Mouse (Mus musculus): ENCODE data around the gene Tmtc2. TPM values are rescaled to one million over a fixed set of nuclear protein-coding genes. Genes with fewer than 3 reads are reported as not detected.
A peak's percentile ranks its signal among the peaks of the same experiment; 100 is the strongest.

The Tmtc2 gene
- polyA plus RNA-seq, 1 experiment from 2014 or later = 9.6 TPM

GRCm38 (mm10) chr10:105535848-105536247, 38.4 kb downstream of the Tmtc2 start:
- no peak overlapping the region for H3K9ac ChIP-seq (ENCODE audit: low read length)
- H3K27me3 ChIP-seq (ENCODE audit: control insufficient read depth, insufficient read depth, low read length) = no peaks in the 10 kb centered on the region
- no peak overlapping the region for H3K4me2 ChIP-seq (ENCODE audit: low read depth, low read length)
- H3K4me3 ChIP-seq (replicated peaks; ENCODE audit: low read length) = no peak overlapping the region
- no peak overlapping the region for H3K27ac ChIP-seq (ENCODE audit: low read length)
- no peaks in the 10 kb centered on the region for H3K36me3 ChIP-seq (ENCODE audit: control insufficient read depth, insufficient read depth, low read length)
- ATAC-seq (ENCODE audit: insufficient read depth, low FRiP score) = no peak
- no peaks in the 10 kb centered on the region for H3K9me3 ChIP-seq (replicated peaks; ENCODE audit: control insufficient read depth, low read length)
- H3K4me1 ChIP-seq (ENCODE audit: control insufficient read depth, insufficient read depth, low read length) = peaks cover 5% of the 10 kb centered on the region; the same call in 1 of the 2 replicates

DNA sequence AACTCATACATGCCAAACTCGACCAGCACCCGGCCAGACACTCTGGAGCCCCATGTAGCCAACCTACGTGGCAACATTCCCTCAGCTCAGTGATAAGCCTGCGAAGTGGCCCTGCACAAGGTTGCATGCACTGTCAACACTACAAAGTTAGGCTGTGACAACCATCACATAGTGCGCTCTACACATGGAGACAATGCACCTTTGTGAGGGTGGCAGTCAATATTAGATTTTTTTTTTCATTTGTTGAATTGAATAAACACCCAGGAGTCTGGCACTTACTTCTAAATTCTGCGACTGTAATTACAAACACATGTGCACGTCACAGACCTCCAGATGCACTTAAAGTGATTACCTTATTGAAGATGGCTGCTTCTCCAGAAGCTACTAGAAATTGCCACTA, 41.5 kb downstream of the Tmtc2 start:
- Histone ChIP-seq H3K27me3 (ENCODE audit: control insufficient read depth, insufficient read depth, low read length) (no peaks in the 10 kb centered on the region), H3K4me2 (ENCODE audit: low read depth, low read length) (no peak overlapping the region), H3K9ac (ENCODE audit: low read length) (no peak overlapping the region), H3K4me3 (replicated peaks; ENCODE audit: low read length) (no peak overlapping the region), H3K4me1 (ENCODE audit: control insufficient read depth, insufficient read depth, low read length) (peaks cover 5% of the 10 kb centered on the region; the same call in 1 of the 2 replicates), H3K27ac (ENCODE audit: low read length) (no peak overlapping the region; the same call in 1 of the 2 replicates), H3K9me3 (replicated peaks; ENCODE audit: control insufficient read depth, low read length) (no peaks in the 10 kb centered on the region), H3K36me3 (ENCODE audit: control insufficient read depth, insufficient read depth, low read length) (no peaks in the 10 kb centered on the region)
- ATAC-seq (ENCODE audit: insufficient read depth, low FRiP score) = peak; percentile 56; the same call in 1 of the 2 replicates
- WGBS = 67% methylated on average over 7 of the region's 7 CpGs

DNA sequence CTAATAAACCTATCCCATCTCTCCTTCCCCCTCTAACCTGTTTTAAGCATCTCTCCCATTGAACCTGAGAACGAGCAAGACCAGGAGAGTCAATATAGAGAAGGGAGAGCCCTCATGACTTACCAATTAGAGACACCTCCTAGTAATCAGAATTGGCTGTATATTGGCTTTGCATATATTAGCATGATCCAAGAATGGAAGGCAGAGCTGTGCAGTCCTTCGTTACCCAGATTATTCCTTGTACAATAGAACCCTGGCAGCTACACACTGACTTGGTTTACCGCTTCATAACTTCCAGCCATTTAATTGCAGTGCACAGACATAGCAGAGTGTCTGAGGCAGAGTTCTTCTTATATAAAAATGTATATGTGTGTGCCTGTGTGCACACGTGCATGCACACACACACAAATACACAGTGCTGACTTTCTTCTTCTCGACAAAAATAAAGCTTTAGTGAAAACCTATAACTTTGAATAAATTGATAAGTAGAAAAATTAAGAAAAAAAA, 42.2 kb downstream of the Tmtc2 start:
- 85% methylated on average over 5 of the region's 5 CpGs for WGBS
- Histone ChIP-seq H3K4me1 (ENCODE audit: control insufficient read depth, insufficient read depth, low read length) (peaks cover 4% of the 10 kb centered on the region; the same call in 1 of the 2 replicates), H3K4me2 (ENCODE audit: low read depth, low read length) (no peak overlapping the region), H3K9me3 (replicated peaks; ENCODE audit: control insufficient read depth, low read length) (no peaks in the 10 kb centered on the region), H3K9ac (ENCODE audit: low read length) (no peak overlapping the region), H3K27me3 (ENCODE audit: control insufficient read depth, insufficient read depth, low read length) (no peaks in the 10 kb centered on the region), H3K27ac (ENCODE audit: low read length) (peak overlapping the region; percentile 35), H3K4me3 (replicated peaks; ENCODE audit: low read length) (no peak overlapping the region), H3K36me3 (ENCODE audit: control insufficient read depth, insufficient read depth, low read length) (no peaks in the 10 kb centered on the region)
- no peak for ATAC-seq (ENCODE audit: insufficient read depth, low FRiP score)

DNA sequence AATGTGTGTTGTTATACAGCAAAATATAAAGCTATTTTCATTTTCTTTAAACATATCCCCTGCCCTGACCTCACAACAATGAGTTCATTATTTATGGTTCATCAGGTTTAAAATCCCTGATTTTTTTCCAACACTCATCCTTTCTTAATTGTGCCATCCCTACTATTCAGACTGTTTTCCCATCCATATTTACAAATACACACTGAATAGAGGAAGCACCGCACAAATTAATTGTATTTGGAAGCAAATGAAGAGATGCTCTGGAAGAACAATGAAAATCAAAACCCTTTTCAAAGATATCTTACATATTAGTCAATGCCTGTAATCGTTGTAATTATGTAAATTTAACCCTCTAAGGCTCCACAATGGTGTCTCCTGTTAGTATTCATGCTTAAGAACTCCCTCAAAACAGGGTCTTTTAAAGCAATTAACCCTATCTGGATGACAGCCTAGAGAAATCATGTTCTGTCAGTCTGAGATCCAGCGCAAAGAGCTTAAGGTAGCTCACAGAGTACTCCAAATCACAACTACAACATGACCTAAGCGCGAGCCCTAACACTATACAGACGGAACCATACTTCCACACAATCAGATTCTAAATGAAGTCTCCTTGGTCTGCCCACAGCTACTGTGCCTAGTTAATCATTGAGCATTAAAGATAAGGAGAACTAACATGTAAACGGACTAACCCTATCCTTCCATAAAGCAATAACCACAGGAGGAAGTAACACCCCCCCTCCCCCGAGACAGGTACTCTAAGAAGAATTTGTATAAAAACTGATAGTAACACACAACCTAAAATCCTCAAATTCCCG, 43.0 kb downstream of the Tmtc2 start:
- H3K27ac ChIP-seq (ENCODE audit: low read length) = peak overlapping the region; percentile 72
- no peak overlapping the region for H3K9ac ChIP-seq (ENCODE audit: low read length)
- H3K27me3 ChIP-seq (ENCODE audit: control insufficient read depth, insufficient read depth, low read length) = no peaks in the 10 kb centered on the region
- 0 out of 2 replicates have a peak overlapping the region, but pooled peaks have one; percentile 32 for H3K4me2 ChIP-seq (ENCODE audit: low read depth, low read length)
- no peaks in the 10 kb centered on the region for H3K9me3 ChIP-seq (replicated peaks; ENCODE audit: control insufficient read depth, low read length)
- 63% methylated on average over 9 of the region's 9 CpGs for WGBS
- peaks cover 2% of the 10 kb centered on the region; the same call in 1 of the 2 replicates for H3K4me1 ChIP-seq (ENCODE audit: control insufficient read depth, insufficient read depth, low read length)
- H3K4me3 ChIP-seq (replicated peaks; ENCODE audit: low read length) = no peak overlapping the region
- ATAC-seq (ENCODE audit: insufficient read depth, low FRiP score) = peak; percentile 89
- no peaks in the 10 kb centered on the region for H3K36me3 ChIP-seq (ENCODE audit: control insufficient read depth, insufficient read depth, low read length)

DNA sequence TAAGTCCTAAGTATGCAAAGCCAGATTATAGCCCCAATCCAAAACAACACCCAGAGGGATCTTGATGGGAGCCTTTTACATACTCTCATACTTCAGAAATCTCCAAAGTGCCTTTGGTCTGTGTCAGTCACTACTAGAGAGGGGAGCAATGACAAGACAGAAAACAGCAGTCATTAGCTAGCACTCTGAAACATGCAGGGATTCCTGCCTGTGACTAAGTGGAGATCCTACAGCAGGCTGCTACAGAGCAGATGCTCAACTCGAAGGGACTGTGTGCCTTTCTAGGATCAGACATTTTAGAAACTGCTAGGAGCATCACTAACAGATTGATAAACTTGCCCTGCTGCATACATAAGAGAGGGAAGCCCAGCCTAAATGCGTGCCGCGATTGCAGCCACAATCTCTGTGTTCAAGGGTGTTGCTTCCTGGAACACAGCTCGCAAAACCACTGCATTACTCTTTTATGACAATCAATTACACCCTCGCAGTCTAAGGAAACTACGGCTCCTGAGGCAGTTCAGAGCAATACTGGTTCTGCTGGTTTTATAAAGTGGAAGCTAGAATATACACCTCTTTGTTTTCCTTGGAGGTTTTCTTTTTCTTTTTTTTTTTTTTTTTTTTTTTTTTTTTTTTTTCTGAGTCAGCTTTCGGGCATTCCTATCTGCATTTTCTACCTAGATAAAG, 50.7 kb downstream of the Tmtc2 start:
- H3K36me3 ChIP-seq (ENCODE audit: control insufficient read depth, insufficient read depth, low read length) = no peaks in the 10 kb centered on the region
- WGBS = 25% methylated on average over 8 of the region's 8 CpGs
- ATAC-seq (ENCODE audit: insufficient read depth, low FRiP score) = peak; percentile 92
- H3K27me3 ChIP-seq (ENCODE audit: control insufficient read depth, insufficient read depth, low read length) = no peaks in the 10 kb centered on the region
- H3K4me2 ChIP-seq (ENCODE audit: low read depth, low read length) = peak overlapping the region; percentile 40
- H3K9me3 ChIP-seq (replicated peaks; ENCODE audit: control insufficient read depth, low read length) = no peaks in the 10 kb centered on the region
- peak overlapping the region; percentile 91 for H3K27ac ChIP-seq (ENCODE audit: low read length)
- H3K9ac ChIP-seq (ENCODE audit: low read length) = 0 out of 2 replicates have a peak overlapping the region, but pooled peaks have one; percentile 31
- no peak overlapping the region for H3K4me3 ChIP-seq (replicated peaks; ENCODE audit: low read length)
- H3K4me1 ChIP-seq (ENCODE audit: control insufficient read depth, insufficient read depth, low read length) = peaks cover 24% of the 10 kb centered on the region

DNA sequence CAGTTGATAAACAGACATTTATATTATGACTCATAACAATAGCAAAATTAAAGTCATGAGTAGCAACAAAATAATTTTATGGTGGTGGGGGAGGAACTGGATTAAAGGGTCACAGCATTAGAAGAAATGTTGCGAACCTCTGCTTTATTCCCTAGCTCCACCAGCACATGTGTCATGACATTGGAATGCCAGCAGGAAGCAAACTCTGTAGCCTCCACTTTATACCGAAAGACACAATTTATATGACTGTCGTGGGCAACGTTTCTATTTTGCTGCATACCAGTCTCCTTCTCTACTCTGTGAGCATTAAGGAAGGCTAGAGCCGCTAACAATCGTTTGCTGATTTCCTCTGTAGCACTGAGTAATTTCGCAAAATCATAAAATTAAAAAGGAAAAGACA, 51.8 kb downstream of the Tmtc2 start:
- Histone ChIP-seq H3K9ac (ENCODE audit: low read length) (no peak overlapping the region), H3K4me1 (ENCODE audit: control insufficient read depth, insufficient read depth, low read length) (peaks cover 24% of the 10 kb centered on the region), H3K36me3 (ENCODE audit: control insufficient read depth, insufficient read depth, low read length) (no peaks in the 10 kb centered on the region), H3K4me3 (replicated peaks; ENCODE audit: low read length) (no peak overlapping the region), H3K4me2 (ENCODE audit: low read depth, low read length) (0 out of 2 replicates have a peak overlapping the region, but pooled peaks have one; percentile 15), H3K27me3 (ENCODE audit: control insufficient read depth, insufficient read depth, low read length) (no peaks in the 10 kb centered on the region), H3K9me3 (replicated peaks; ENCODE audit: control insufficient read depth, low read length) (no peaks in the 10 kb centered on the region), H3K27ac (ENCODE audit: low read length) (peak overlapping the region; percentile 91)
- WGBS = 42% methylated on average over 7 of the region's 7 CpGs
- ATAC-seq (ENCODE audit: insufficient read depth, low FRiP score) = no peak

GRCm38 (mm10) chr10:105519154-105519806, 55.0 kb downstream of the Tmtc2 start:
- H3K4me1 ChIP-seq (ENCODE audit: control insufficient read depth, insufficient read depth, low read length) = peaks cover 20% of the 10 kb centered on the region

GRCm38 (mm10) chr10:105518144-105518543, 56.1 kb downstream of the Tmtc2 start:
- Histone ChIP-seq H3K9ac (ENCODE audit: low read length) (no peak overlapping the region), H3K27ac (ENCODE audit: low read length) (no peak overlapping the region), H3K27me3 (ENCODE audit: control insufficient read depth, insufficient read depth, low read length) (no peaks in the 10 kb centered on the region), H3K9me3 (replicated peaks; ENCODE audit: control insufficient read depth, low read length) (no peaks in the 10 kb centered on the region), H3K36me3 (ENCODE audit: control insufficient read depth, insufficient read depth, low read length) (no peaks in the 10 kb centered on the region), H3K4me1 (ENCODE audit: control insufficient read depth, insufficient read depth, low read length) (peaks cover 12% of the 10 kb centered on the region), H3K4me3 (replicated peaks; ENCODE audit: low read length) (no peak overlapping the region), H3K4me2 (ENCODE audit: low read depth, low read length) (no peak overlapping the region)
- ATAC-seq (ENCODE audit: insufficient read depth, low FRiP score) = no peak
- WGBS = 92% methylated on average over 9 of the region's 9 CpGs

More at GRCm38 (mm10) chr10:105519154-105519806, 55.0 kb downstream of the Tmtc2 start:
- no peak for ATAC-seq (ENCODE audit: insufficient read depth, low FRiP score)
- no peak overlapping the region for H3K9ac ChIP-seq (ENCODE audit: low read length)
- no peaks in the 10 kb centered on the region for H3K9me3 ChIP-seq (replicated peaks; ENCODE audit: control insufficient read depth, low read length)
- H3K27ac ChIP-seq (ENCODE audit: low read length) = no peak overlapping the region
- WGBS = 80% methylated on average over 6 of the region's 6 CpGs
- no peaks in the 10 kb centered on the region for H3K36me3 ChIP-seq (ENCODE audit: control insufficient read depth, insufficient read depth, low read length)
- H3K4me2 ChIP-seq (ENCODE audit: low read depth, low read length) = no peak overlapping the region
- H3K4me3 ChIP-seq (replicated peaks; ENCODE audit: low read length) = no peak overlapping the region
- no peaks in the 10 kb centered on the region for H3K27me3 ChIP-seq (ENCODE audit: control insufficient read depth, insufficient read depth, low read length)
